Mouse (Mus musculus) heart, postnatal 0 days (tissue): ENCODE measurements around the gene Mrpl54.
A peak's percentile ranks its signal among the peaks of the same experiment; 100 is the strongest.

Experiments
- CTCF ChIP-seq: IDR thresholded peaks from 2 replicates; pipeline ENCODE4 v1.5.1; 2016; ENCODE audit warnings: antibody characterized with exemption, control low read depth, low read depth
- EP300 ChIP-seq: IDR thresholded peaks from 2 replicates; pipeline ENCODE4 v1.6.1; 2016; ENCODE audit warnings: antibody characterized with exemption, low read depth

- peak; percentile 42 for TF ChIP-seq CTCF
- TF ChIP-seq EP300 = no peak
Observed at GRCm38 (mm10) chr10:81230438-81231332, 36.0 kb downstream of the Mrpl54 start, which contains the start of gene Atcay.
